Mouse (Mus musculus) mature B cell (primary cell): ENCODE measurements around the gene Cenps.
"Not testable (repeated sequence)": the region's sequence is repeated elsewhere in the genome, so short reads cannot be mapped to it uniquely, and the experiment has no call there.

ENCODE experiments used
- in situ Hi-C: fragments of 300-500 bp; cut with MboI; formaldehyde crosslinking; loops from 2 replicates; pipeline ENCODE4 v1.14.3; 2019

Cenps gene

GRCm38 (mm10) chr4:149136982-149137770, at the start of gene Cenps:
Cenps (minus strand) TSS chr4:149137629.
- in situ Hi-C loops: no loop called here

- in situ Hi-C loops: no loop called here
Observed at GRCm38 (mm10) chr4:149182755-149183154, 45.3 kb upstream of the Cenps start.

GRCm38 (mm10) chr4:149182192-149182591, 44.8 kb upstream of the Cenps start:
- in situ Hi-C loops: no loop called here

- in situ Hi-C loops: no loop called here
Observed at GRCm38 (mm10) chr4:149179573-149179972, 42.1 kb upstream of the Cenps start.

GRCm38 (mm10) chr4:149179160-149179559, 41.7 kb upstream of the Cenps start:
- in situ Hi-C loops: no loop called here

- in situ Hi-C loops: no loop called here
Observed at GRCm38 (mm10) chr4:149178328-149178727, 40.9 kb upstream of the Cenps start.

- in situ Hi-C loops: no loop called here
Observed at GRCm38 (mm10) chr4:149177046-149177445, 39.6 kb upstream of the Cenps start.

- in situ Hi-C loops: no loop called here
Observed at GRCm38 (mm10) chr4:149176645-149177044, 39.2 kb upstream of the Cenps start.

GRCm38 (mm10) chr4:149173661-149174060, 36.2 kb upstream of the Cenps start:
- in situ Hi-C loops: no loop called here

- in situ Hi-C loops: no loop called here
Observed at GRCm38 (mm10) chr4:149172666-149173065, 35.2 kb upstream of the Cenps start.

GRCm38 (mm10) chr4:149172083-149172482, 34.7 kb upstream of the Cenps start:
- in situ Hi-C loops: no loop called here

- in situ Hi-C loops: no loop called here
Observed at GRCm38 (mm10) chr4:149171581-149171981, 34.2 kb upstream of the Cenps start.

- in situ Hi-C loops: no loop called here
Observed at GRCm38 (mm10) chr4:149170394-149170931, 33.0 kb upstream of the Cenps start.

- in situ Hi-C loops: not testable (repeated sequence)
Observed at GRCm38 (mm10) chr4:149169926-149170325, 32.5 kb upstream of the Cenps start.

GRCm38 (mm10) chr4:149168016-149168415, 30.6 kb upstream of the Cenps start:
- in situ Hi-C loops: no loop called here

GRCm38 (mm10) chr4:149166957-149167611, 29.7 kb upstream of the Cenps start:
- in situ Hi-C loops: no loop called here

- in situ Hi-C loops: no loop called here
Observed at GRCm38 (mm10) chr4:149166215-149166946, 29.0 kb upstream of the Cenps start, which contains the start of gene Pgd. Pgd (minus strand) TSS chr4:149166771.

GRCm38 (mm10) chr4:149164150-149164549, 26.7 kb upstream of the Cenps start:
- in situ Hi-C loops: no loop called here

- in situ Hi-C loops: no loop called here
Observed at GRCm38 (mm10) chr4:149163196-149163595, 25.8 kb upstream of the Cenps start.

GRCm38 (mm10) chr4:149161166-149161565, 23.7 kb upstream of the Cenps start:
- in situ Hi-C loops: no loop called here

GRCm38 (mm10) chr4:149159891-149160290, 22.5 kb upstream of the Cenps start:
- in situ Hi-C loops: no loop called here

- in situ Hi-C loops: no loop called here
Observed at GRCm38 (mm10) chr4:149159203-149159602, 21.8 kb upstream of the Cenps start.
